Mouse (Mus musculus) retina, postnatal 1 day (tissue): ENCODE measurements at regions not wholly inside any gene's neighbourhood (a gene's known extent, or its start where the extent isn't known, plus 50 kb on each side); places are given as distances from the start of the nearest gene placed in this dataset.

Experiments used
- DNase-seq: peaks from one replicate; pipeline ENCODE4 v3.0.0-alpha.2; 2012

- no peak for DNase-seq
Observed at GRCm38 (mm10) chr15:27137580-27137979, 242.2 kb upstream of the Fbxl7 start.

GRCm38 (mm10) chr15:27145860-27146259 is 250.5 kb upstream of the Fbxl7 start:
- no peak for DNase-seq

- peak; percentile 4 for DNase-seq
Observed at GRCm38 (mm10) chr15:27160986-27161385, 265.6 kb upstream of the Fbxl7 start.

GRCm38 (mm10) chr15:27167484-27167883 is 272.1 kb upstream of the Fbxl7 start:
- no peak for DNase-seq

- DNase-seq: no peak
Observed at GRCm38 (mm10) chr15:27169846-27170245, 274.5 kb upstream of the Fbxl7 start.

GRCm38 (mm10) chr15:27173506-27173905 is 278.1 kb upstream of the Fbxl7 start:
- DNase-seq: peak; percentile 38

- no peak for DNase-seq
Observed at GRCm38 (mm10) chr15:27178084-27178935, 282.9 kb upstream of the Fbxl7 start.

GRCm38 (mm10) chr15:27189699-27190098 is 276.8 kb upstream of the Ank start:
- peak; percentile 64 for DNase-seq

- no peak for DNase-seq
Observed at GRCm38 (mm10) chr15:27201513-27201912, 265.0 kb upstream of the Ank start.

GRCm38 (mm10) chr15:27204888-27205287 is 261.6 kb upstream of the Ank start:
- no peak for DNase-seq

- no peak for DNase-seq
Observed at GRCm38 (mm10) chr15:27207446-27207845, 259.0 kb upstream of the Ank start.

GRCm38 (mm10) chr15:27216387-27216786 is 250.1 kb upstream of the Ank start:
- DNase-seq: no peak

- no peak for DNase-seq
Observed at GRCm38 (mm10) chr15:27219126-27219738, 247.2 kb upstream of the Ank start.

- no peak for DNase-seq
Observed at GRCm38 (mm10) chr15:27223610-27224511, 242.6 kb upstream of the Ank start.

GRCm38 (mm10) chr15:27224512-27224850 is 242.0 kb upstream of the Ank start:
- DNase-seq: peak; percentile 20

- no peak for DNase-seq
Observed at GRCm38 (mm10) chr15:27232804-27233203, 233.7 kb upstream of the Ank start.

GRCm38 (mm10) chr15:27234770-27235169 is 231.7 kb upstream of the Ank start:
- DNase-seq: peak; percentile 80

GRCm38 (mm10) chr15:27238301-27238700 is 228.2 kb upstream of the Ank start:
- no peak for DNase-seq

- no peak for DNase-seq
Observed at GRCm38 (mm10) chr15:27246302-27246701, 220.2 kb upstream of the Ank start.

- no peak for DNase-seq
Observed at GRCm38 (mm10) chr15:27258984-27259853, 207.3 kb upstream of the Ank start.

- DNase-seq: no peak
Observed at GRCm38 (mm10) chr15:27259854-27260191, 206.7 kb upstream of the Ank start.

GRCm38 (mm10) chr15:27270203-27270602 is 196.3 kb upstream of the Ank start:
- DNase-seq: no peak

GRCm38 (mm10) chr15:27282279-27282678 is 184.2 kb upstream of the Ank start:
- DNase-seq: no peak
